Mouse (Mus musculus) heart, embryonic 16.5 days (tissue): ENCODE measurements around the gene Naip1. TPM values are rescaled to one million over a fixed set of nuclear protein-coding genes. Genes with fewer than 3 reads are reported as not detected.
"Not testable (repeated sequence)": the region's sequence is repeated elsewhere in the genome, so short reads cannot be mapped to it uniquely, and the experiment has no call there.

Source experiments
- ATAC-seq: fragments of 200-750 bp; cut with Nextera tagmentation; replicated peaks from 2 replicates; pipeline ENCODE4 v1.8.0; 2017; ENCODE audit warnings: moderate number of reproducible peaks; ENCODE audit not compliant: insufficient read depth, low FRiP score; ENCODE audit errors: extremely low read depth
- H3K27ac ChIP-seq: fragments of 300-500 bp; sonication (generic); 2 replicates; pipeline ENCODE4 v1.5.1; 2014; ENCODE audit warnings: mild to moderate bottlenecking, low read length, control low read depth, moderate library complexity
- H3K27me3 ChIP-seq: fragments of 300-500 bp; sonication (generic); 2 replicates; pipeline ENCODE4 v1.6.1; 2014; ENCODE audit warnings: low read length, mixed read lengths; ENCODE audit not compliant: control insufficient read depth, insufficient read depth
- H3K36me3 ChIP-seq: fragments of 300-500 bp; sonication (generic); 2 replicates; pipeline ENCODE4 v1.6.1; 2014; ENCODE audit not compliant: control insufficient read depth, insufficient read depth
- H3K4me1 ChIP-seq: fragments of 300-500 bp; sonication (generic); 2 replicates; pipeline ENCODE4 v1.6.1; 2014; ENCODE audit warnings: low read length, mixed read lengths; ENCODE audit not compliant: control insufficient read depth, insufficient read depth
- H3K4me2 ChIP-seq: fragments of 300-500 bp; sonication (generic); 2 replicates; pipeline ENCODE4 v1.6.1; 2014; ENCODE audit warnings: low read depth, mild to moderate bottlenecking, control low read depth, low read length
- H3K4me3 ChIP-seq: fragments of 300-500 bp; sonication (generic); 2 replicates; pipeline ENCODE4 v1.5.1; 2014; ENCODE audit warnings: mild to moderate bottlenecking, control low read depth, low read length
- H3K9ac ChIP-seq: fragments of 300-500 bp; sonication (generic); 2 replicates; pipeline ENCODE4 v1.6.1; 2014; ENCODE audit warnings: low read length, control low read depth
- H3K9me3 ChIP-seq: fragments of 300-500 bp; sonication (generic); replicated peaks from 2 replicates; pipeline ENCODE4 v1.6.1; 2016; ENCODE audit warnings: low read length; ENCODE audit not compliant: control insufficient read depth
- WGBS: fragments of 180-500 bp; shearing (Covaris S2); extraction: QIAGEN DNeasy Blood & Tissue Kit; methylation state at CpG from one replicate; pipeline ENCODE4 v1.1.7; 2014; 5-methylcytosine and 5-hydroxymethylcytosine counted together
- polyA plus RNA-seq: library from polyadenylated mRNA; unstranded; fragments of >200 nt; fragmentation: Nextera tagmentation; extraction: Ambion mirVana; gene quantifications from 2 replicates; pipeline ENCODE4 v1.2.1, GENCODE M21; 2015

The Naip1 gene
- polyA plus RNA-seq, 1 experiment from 2014 or later = 0.08 TPM

- 92% methylated on average over 2 of the region's 2 CpGs for WGBS
- Histone ChIP-seq H3K4me3 (no peak overlapping the region), H3K27ac (no peak overlapping the region), H3K9me3 (no peaks in the 10 kb centered on the region), H3K36me3 (peaks cover 20% of the 10 kb centered on the region), H3K9ac (no peak overlapping the region), H3K27me3 (no peaks in the 10 kb centered on the region), H3K4me1 (no peaks in the 10 kb centered on the region), H3K4me2 (no peak overlapping the region)
- ATAC-seq = no peak
Measured at GRCm38 (mm10) chr13:100463527-100464222, 11.0 kb upstream of the Naip1 start.

GRCm38 (mm10) chr13:100461336-100461735 is 8.7 kb upstream of the Naip1 start:
- Histone ChIP-seq H3K27ac (no peak overlapping the region), H3K36me3 (peaks cover 8% of the 10 kb centered on the region; the same call in 1 of the 2 replicates), H3K4me1 (no peaks in the 10 kb centered on the region), H3K27me3 (no peaks in the 10 kb centered on the region), H3K9ac (no peak overlapping the region), H3K9me3 (no peaks in the 10 kb centered on the region), H3K4me3 (no peak overlapping the region), H3K4me2 (no peak overlapping the region)
- no peak for ATAC-seq
- 65% methylated on average over 3 of the region's 3 CpGs for WGBS

- no peak overlapping the region for H3K4me3 ChIP-seq
- H3K9ac ChIP-seq = no peak overlapping the region
- no peak overlapping the region for H3K27ac ChIP-seq
- WGBS = 84% methylated on average over 1 of the region's 1 CpGs
- H3K27me3 ChIP-seq = no peaks in the 10 kb centered on the region
- H3K36me3 ChIP-seq = no peaks in the 10 kb centered on the region
- no peak overlapping the region for H3K4me2 ChIP-seq
- H3K4me1 ChIP-seq = no peaks in the 10 kb centered on the region
- no peak for ATAC-seq
- no peaks in the 10 kb centered on the region for H3K9me3 ChIP-seq
Measured at GRCm38 (mm10) chr13:100449495-100449894, 3.2 kb downstream of the Naip1 start.

GRCm38 (mm10) chr13:100440116-100440515 is 12.6 kb downstream of the Naip1 start:
- no peaks in the 10 kb centered on the region for H3K9me3 ChIP-seq
- no peak for ATAC-seq
- no peak overlapping the region for H3K4me3 ChIP-seq
- no peak overlapping the region for H3K4me2 ChIP-seq
- 42% methylated on average over 3 of the region's 3 CpGs for WGBS
- no peaks in the 10 kb centered on the region for H3K4me1 ChIP-seq
- no peak overlapping the region for H3K27ac ChIP-seq
- H3K27me3 ChIP-seq = no peaks in the 10 kb centered on the region
- no peaks in the 10 kb centered on the region for H3K36me3 ChIP-seq
- no peak overlapping the region for H3K9ac ChIP-seq

- no peak overlapping the region for H3K9ac ChIP-seq
- no peak overlapping the region for H3K4me3 ChIP-seq
- H3K36me3 ChIP-seq = no peaks in the 10 kb centered on the region
- H3K9me3 ChIP-seq = no peaks in the 10 kb centered on the region
- no peaks in the 10 kb centered on the region for H3K4me1 ChIP-seq
- ATAC-seq = no peak
- no peak overlapping the region for H3K27ac ChIP-seq
- 33% methylated on average over 1 of the region's 1 CpGs for WGBS
- no peaks in the 10 kb centered on the region for H3K27me3 ChIP-seq
- H3K4me2 ChIP-seq = no peak overlapping the region
Measured at GRCm38 (mm10) chr13:100438701-100439100, 14.0 kb downstream of the Naip1 start.

GRCm38 (mm10) chr13:100437322-100437825 is 15.3 kb downstream of the Naip1 start:
- H3K9ac ChIP-seq = no peak overlapping the region
- no peaks in the 10 kb centered on the region for H3K36me3 ChIP-seq
- no peak overlapping the region for H3K4me2 ChIP-seq
- H3K4me1 ChIP-seq = no peaks in the 10 kb centered on the region
- H3K27me3 ChIP-seq = no peaks in the 10 kb centered on the region
- no peak overlapping the region for H3K4me3 ChIP-seq
- H3K9me3 ChIP-seq = no peaks in the 10 kb centered on the region
- WGBS = 56% methylated on average over 3 of the region's 3 CpGs
- ATAC-seq = no peak
- H3K27ac ChIP-seq = no peak overlapping the region

GRCm38 (mm10) chr13:100436556-100437163 is 16.0 kb downstream of the Naip1 start:
- H3K4me2 ChIP-seq, H3K9ac ChIP-seq, H3K27me3 ChIP-seq, ATAC-seq, H3K36me3 ChIP-seq, H3K9me3 ChIP-seq, H3K27ac ChIP-seq, H3K4me1 ChIP-seq, H3K4me3 ChIP-seq: not testable (repeated sequence)
- 59% methylated on average over 1 of the region's 1 CpGs for WGBS

- not testable (repeated sequence) for H3K4me3 ChIP-seq, H3K9ac ChIP-seq, H3K27me3 ChIP-seq, H3K36me3 ChIP-seq, H3K4me2 ChIP-seq, H3K4me1 ChIP-seq, H3K9me3 ChIP-seq, H3K27ac ChIP-seq, ATAC-seq
- WGBS = 85% methylated on average over 7 of the region's 7 CpGs
Measured at GRCm38 (mm10) chr13:100419958-100420357, 32.7 kb downstream of the Naip1 start.

GRCm38 (mm10) chr13:100414428-100414827 is 38.2 kb downstream of the Naip1 start:
- Histone ChIP-seq H3K36me3 (no peaks in the 10 kb centered on the region), H3K4me2 (no peak overlapping the region), H3K4me3 (no peak overlapping the region), H3K9ac (no peak overlapping the region), H3K9me3 (peaks cover 3% of the 10 kb centered on the region; the same call in 1 of the 2 replicates), H3K27me3 (no peaks in the 10 kb centered on the region), H3K4me1 (no peaks in the 10 kb centered on the region), H3K27ac (no peak overlapping the region)
- 48% methylated on average over 1 of the region's 1 CpGs for WGBS
- ATAC-seq = no peak
